Mouse (Mus musculus) heart, postnatal 4 days (tissue): Measurements from ENCODE around the gene Crybg3. TPM values are rescaled to one million over a fixed set of nuclear protein-coding genes. Genes with fewer than 3 reads are reported as not detected.

Source experiments
- DNase-seq: peaks from one replicate; pipeline ENCODE4 v3.0.0; 2021
- total RNA-seq, 2 experiments: library from RNA; stranded (reverse); gene quantifications; 2 replicates each; pipeline ENCODE4 v1.2.3; 2021

Gene Crybg3
- 10 to 100 TPM; 85.5 to 86.4 TPM for total RNA-seq

DNA sequence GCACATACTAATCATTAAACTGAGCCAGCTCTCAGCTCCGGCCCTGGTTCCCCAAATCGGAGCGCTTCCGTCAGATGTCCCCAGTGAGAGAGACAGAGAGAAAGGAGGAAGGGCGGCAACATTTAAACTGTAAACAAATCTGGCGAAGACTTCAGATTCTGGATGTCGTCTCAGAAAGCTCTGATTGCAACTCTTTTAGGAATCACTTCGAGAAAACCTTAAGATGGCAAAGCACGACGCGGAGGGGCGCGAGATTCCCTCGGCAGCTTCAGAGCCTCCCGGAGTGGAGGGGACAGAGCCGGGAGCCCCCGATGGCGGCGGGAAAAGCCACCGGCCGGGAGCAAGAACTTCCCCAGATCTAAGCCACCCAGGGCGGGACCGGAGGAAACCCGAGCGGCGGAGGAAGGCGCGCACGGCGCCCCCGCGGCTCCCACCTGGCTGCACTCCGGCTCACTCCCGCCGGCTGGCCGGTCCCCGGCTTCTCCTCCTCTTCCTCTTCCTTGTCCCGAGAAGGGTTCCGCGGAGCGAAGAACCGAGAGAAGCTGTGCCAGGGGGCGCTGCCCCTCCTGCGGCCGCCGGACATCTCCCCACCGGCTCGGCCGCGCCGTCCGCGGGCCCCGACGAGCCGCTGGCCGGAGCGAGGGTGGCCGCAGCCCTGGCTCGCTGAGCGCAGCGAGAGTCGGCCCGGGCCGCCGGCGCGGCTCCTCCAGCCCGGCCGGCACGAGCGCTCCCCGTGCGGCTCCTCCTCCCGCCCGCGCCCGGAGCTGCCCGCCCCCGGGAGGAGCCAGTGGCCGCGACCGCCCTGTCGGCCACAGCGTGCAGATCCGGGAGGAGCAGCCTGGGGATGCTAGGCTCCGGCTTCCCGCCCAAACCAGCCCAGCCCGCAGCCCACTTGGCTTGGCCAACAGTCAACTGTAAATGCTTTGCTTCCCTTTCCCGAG, at the start of gene Crybg3:
Crybg3 (minus strand) TSS at position 669 of the 941 bp plus-strand sequence.
- DNase-seq = peak; percentile 90

DNA sequence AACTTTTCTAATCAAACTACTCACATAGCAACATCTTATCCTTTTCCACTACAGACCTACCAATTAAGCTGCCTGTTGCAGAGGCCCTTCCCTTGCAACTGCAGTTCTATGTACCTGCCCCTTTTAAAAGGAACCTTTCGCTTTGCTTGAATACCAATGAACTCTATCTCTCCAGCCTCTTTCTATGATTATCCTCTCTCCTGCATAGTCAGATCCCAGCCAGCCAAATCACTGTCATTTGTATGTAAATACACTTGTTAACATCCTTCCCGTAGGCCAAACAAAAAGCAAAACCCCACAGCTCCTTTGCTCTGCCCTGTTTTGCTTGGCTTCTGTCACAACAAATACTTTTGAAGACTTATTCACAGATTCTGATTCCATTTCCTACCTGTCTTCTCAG, 43.0 kb upstream of the Crybg3 start:
- DNase-seq = no peak

DNA sequence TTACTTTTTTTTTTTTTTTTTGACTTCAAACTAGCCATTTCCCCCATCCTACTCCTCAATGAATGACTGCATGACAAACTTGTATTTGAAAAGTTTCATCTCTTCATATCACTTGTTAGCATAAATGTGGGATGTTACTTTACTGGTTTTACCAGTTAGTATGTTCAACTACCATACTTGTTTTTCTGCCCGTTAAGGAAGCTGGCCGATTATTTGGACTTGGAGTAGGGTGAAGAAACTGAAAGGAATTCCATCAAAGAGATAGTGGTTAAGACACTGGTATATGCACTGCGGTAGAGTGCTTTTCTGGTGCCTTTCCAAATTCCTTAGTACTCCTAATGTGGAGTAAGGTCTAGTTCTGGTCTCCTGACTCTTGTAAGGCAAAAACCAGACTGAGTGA, 39.2 kb upstream of the Crybg3 start:
- DNase-seq = no peak

DNA sequence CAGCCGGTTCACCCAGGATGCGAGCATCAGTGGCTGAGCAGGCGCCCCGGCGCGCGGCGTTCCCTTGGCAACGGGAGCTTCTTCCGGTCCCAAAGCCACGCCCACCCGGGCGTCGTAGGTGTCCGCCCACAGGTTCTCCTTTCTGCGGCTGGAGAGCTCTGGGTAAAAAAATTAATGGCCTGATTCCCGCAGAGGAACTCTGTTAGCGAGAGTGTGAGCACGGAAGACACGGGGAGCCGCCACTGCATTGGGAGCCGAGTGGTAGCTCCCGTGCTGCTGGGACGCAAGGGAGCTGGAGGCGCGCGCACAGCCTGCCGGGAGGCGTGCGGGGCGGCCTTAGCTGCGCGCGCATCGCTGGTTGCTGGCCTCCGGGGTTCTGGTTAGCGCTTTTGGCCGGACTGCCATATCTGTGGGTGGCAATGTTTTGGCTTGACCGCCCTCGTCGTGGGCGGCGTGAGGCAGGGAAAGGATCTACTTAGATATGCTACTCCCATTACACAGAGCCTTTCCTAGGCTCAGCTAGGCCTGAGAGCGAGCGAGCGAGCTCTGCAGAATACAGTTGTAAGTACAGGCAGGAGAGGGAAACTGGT, 38.4 kb upstream of the Crybg3 start, which contains the start of gene Arl6:
Arl6 (minus strand) TSS at position 290 of the 590 bp plus-strand sequence.
- peak; percentile 95 for DNase-seq

GRCm38 (mm10) chr16:59634598-59634997, 33.8 kb upstream of the Crybg3 start:
- no peak for DNase-seq

GRCm38 (mm10) chr16:59621554-59621953, 20.8 kb upstream of the Crybg3 start:
- no peak for DNase-seq

DNA sequence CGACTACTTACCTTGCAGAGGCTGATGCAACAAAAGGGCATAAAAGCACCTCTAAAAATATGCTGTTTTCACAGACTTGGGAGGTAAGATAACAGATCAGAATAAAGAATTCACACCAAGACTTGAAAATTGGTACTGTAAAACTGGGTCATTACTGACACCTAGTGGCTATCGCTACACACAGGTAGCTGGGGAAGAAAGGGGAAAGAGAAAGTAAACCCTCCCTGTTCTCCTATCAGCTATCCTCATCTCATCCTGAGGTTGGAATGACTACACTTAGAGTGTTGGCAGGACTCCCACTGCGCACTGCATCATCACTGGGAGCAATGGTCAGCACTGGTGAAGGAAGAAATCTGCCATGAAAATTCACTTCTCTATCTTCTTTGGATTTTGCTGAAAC, 16.4 kb upstream of the Crybg3 start:
- DNase-seq = peak; percentile 49

DNA sequence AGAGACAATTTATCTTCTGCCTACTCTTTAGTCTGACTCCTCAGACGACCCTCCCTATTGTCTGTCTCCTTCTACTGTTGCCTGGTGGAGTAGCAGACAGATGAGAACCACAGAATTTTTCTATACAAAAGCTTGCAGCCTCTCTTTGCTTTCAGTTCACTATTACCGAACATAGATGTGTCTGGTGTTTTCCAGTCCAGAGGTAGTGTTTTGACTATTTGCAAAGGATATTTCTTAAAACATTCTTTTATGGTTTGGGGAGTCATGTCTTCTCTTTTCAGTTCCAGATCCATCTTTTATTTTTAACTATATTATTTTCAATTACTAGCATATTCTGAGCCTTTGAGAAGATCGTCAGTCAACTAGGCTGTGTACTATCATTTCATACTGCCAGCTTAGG, 14.9 kb upstream of the Crybg3 start:
- no peak for DNase-seq

DNA sequence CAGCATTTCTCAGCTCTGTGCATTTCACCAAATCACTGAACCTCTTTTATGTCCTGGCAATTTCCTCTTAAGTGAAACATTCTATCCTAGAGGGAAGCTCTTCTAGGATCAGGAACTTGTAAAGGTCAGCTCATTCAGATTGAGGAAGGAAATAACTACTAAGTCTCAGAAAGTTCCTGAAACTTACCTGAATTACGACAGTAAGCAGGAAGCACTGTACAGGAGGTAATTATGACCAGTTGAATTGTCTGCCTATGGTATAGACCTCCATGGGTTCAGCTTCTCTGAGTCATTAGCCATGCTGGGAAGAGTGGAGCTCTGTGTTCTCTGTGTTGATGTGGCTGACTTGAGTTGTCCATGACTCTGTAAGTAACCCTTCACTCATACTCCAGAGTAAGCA, 10.0 kb upstream of the Crybg3 start:
- no peak for DNase-seq

DNA sequence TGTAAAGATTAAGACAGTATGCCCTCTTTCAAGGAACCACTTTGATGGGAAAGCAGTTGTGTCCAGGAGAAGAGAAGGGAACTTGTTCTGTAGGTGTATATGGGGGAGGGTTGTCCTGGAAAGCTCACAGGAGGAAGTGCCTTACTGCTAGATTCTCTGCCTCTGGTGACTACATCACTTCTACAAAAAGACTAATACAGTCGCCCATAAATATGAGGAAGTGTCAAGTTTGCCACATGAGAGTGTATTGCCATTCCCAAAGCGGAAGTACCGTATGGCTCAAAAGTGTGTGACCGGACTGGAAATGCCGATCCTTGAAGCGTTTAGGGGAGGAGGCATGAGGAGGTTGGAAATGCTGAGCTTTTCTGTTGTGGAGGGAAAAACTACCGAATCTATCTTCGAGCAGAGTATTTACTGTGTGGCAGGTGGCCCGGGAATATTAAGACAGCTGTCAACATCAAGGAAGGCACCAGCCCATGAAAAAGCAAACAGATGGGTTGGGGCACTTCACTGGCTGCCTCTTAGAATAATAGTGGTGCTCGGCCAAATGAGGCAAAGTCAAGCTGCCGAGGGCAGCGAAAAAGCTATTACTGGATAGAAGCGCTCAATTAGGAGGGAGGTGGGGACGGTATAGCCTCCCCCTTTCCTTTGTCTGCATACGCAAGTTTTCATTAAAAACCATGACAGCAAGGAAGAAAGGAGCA, 3.5 kb upstream of the Crybg3 start:
- no peak for DNase-seq

- DNase-seq = peak; percentile 45
Measured at GRCm38 (mm10) chr16:59599411-59600265, 1.1 kb downstream of the Crybg3 start.

DNA sequence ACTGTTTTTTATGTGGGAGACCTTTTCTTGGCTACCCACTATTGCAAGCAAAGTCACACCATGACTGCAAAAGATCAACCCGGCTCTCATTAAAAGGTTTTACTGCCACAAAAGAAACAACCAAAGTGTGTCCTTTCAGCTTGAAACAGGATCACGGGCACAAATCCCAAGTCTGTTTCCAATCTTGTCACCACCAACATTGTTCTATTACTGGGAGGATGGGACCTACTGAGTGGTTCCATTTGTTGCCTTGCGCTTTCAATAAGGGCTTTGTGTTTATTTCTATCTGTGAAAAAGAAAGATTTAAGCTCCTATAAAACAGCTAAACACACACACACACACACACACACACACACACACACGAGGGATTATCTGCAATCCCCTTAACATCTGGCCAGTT, 1.8 kb downstream of the Crybg3 start:
- no peak for DNase-seq

- DNase-seq = no peak
Measured at GRCm38 (mm10) chr16:59597256-59597655, 3.5 kb downstream of the Crybg3 start.

GRCm38 (mm10) chr16:59594714-59595113, 6.1 kb downstream of the Crybg3 start:
- DNase-seq = no peak

DNA sequence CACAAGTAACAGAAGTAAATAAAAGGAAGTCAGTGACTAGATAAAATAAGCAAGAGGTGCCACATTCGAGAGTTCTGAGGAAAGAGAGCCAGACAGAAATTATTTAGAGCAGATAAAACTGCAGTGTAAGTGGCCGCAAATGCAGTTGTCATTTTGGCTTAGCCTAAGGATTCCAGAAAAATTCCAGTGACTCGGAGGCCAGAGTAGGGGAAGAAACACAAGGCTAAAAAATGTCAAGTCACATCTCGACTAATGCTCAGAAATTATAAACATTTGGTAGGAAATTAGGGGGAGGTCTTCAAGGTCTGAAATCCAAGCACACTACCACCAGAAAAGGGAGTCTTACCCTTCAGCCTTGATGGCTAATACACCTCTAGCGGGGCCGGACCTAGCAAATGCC, 10.0 kb downstream of the Crybg3 start:
- DNase-seq = no peak

DNA sequence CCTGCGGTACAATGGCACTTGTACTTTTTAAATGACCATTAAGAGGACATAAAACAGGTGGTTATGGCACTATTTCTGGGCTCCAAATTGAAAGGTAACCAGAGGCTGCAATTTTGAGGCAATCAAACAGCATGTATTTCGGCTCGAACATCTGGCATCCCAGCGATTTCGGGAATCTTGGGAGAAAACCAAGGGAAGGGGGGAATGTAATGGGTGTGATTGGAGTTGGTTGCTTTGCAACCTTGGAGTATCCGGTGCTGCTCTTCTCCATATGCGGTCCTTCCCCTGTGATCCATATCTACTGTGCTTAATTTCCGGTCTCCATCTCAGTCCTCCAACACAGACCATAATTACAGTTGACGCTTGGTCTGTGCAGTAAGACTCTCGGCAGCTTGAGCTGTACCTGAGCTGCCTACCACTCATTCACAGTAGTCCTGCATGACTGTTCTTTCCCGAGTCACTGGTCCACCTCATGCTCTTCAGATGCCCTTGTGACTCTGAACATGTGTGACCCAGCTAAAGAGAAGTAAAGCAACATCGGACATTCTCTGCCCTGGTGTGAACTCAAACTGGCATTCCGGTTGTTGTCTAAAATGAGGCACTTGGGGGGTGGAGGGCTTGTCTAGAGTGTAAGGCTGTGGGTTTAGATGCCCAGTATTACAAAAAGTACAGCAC, 12.3 kb downstream of the Crybg3 start:
- DNase-seq = no peak

- no peak for DNase-seq
Measured at GRCm38 (mm10) chr16:59587816-59588215, 13.0 kb downstream of the Crybg3 start.

DNA sequence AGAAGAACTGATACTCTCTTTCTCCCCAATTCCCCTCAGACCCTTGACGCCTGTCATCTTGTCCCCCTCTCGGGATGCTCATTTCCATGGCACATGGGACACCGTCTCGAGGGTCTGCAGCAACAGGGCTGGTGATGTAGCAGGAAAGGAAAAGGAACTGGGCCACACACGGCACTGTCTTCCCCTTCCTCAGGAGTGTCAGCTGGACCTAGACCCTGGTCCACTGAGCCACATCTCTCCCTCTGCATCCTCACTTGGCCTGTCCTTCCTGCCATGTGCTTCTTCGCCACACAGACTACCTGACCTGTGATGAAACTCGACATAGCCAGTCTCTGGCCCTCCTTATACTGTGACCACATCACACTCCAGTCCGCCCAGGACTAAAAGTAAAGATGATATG, 13.9 kb downstream of the Crybg3 start:
- DNase-seq = no peak

DNA sequence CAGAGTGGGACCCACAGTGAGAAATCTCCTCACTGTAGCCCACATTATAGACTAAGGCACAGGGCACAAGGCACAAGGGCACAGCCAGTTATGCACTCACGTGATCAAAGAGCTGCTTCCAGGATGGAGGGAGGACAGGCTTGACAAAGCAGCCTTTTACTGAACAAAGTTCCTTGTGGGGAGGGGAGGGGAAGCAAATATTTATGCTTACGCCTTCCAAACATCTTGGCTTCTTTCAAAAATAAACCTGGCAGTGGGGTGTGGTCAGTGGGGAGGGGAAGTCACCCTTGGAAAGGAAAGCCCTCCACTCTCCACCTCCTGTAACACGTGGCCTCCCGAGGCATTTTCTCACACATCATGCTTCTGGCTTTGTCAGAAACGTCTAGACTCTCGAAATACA, 14.5 kb downstream of the Crybg3 start:
- no peak for DNase-seq

GRCm38 (mm10) chr16:59585706-59586244, 15.0 kb downstream of the Crybg3 start:
- no peak for DNase-seq

- DNase-seq = no peak
Measured at GRCm38 (mm10) chr16:59583515-59583914, 17.3 kb downstream of the Crybg3 start.
